Mouse (Mus musculus) embryonic facial prominence, embryonic 11.5 days (tissue): ENCODE measurements around the gene Adamts17. TPM values are rescaled to one million over a fixed set of nuclear protein-coding genes. Genes with fewer than 3 reads are reported as not detected.

Source experiments
- ATAC-seq: fragments of 200-750 bp; cut with Nextera tagmentation; replicated peaks from 2 replicates; pipeline ENCODE4 v1.8.0; 2017; ENCODE audit warnings: low read depth; ENCODE audit not compliant: insufficient number of reproducible peaks, low FRiP score, low TSS enrichment
- DNase-seq: peaks from one replicate; pipeline ENCODE4 v3.0.0-alpha.2; 2015; ENCODE audit warnings: low spot score
- H3K27ac ChIP-seq: fragments of 300-500 bp; sonication (generic); replicated peaks from 2 replicates; pipeline ENCODE4 v1.5.1; 2014; ENCODE audit warnings: mild to moderate bottlenecking, low read depth, low read length, control low read depth
- H3K27me3 ChIP-seq: fragments of 300-500 bp; sonication (generic); 2 replicates; pipeline ENCODE4 v1.6.1; 2014; ENCODE audit warnings: mild to moderate bottlenecking, low read length, moderate library complexity, mixed read lengths; ENCODE audit not compliant: control insufficient read depth, insufficient read depth
- H3K36me3 ChIP-seq: fragments of 300-500 bp; sonication (generic); replicated peaks from 2 replicates; pipeline ENCODE4 v1.6.1; 2014; ENCODE audit warnings: low read depth, mild to moderate bottlenecking, low read length, moderate library complexity, mixed read lengths; ENCODE audit not compliant: control insufficient read depth, insufficient read depth
- H3K4me1 ChIP-seq: fragments of 300-500 bp; sonication (generic); 2 replicates; pipeline ENCODE4 v1.6.1; 2014; ENCODE audit warnings: low read length, mixed read lengths; ENCODE audit not compliant: control insufficient read depth, insufficient read depth
- H3K4me2 ChIP-seq: fragments of 300-500 bp; sonication (generic); 2 replicates; pipeline ENCODE4 v1.6.1; 2014; ENCODE audit warnings: low read depth, mild to moderate bottlenecking, control low read depth, low read length, moderate library complexity
- H3K4me3 ChIP-seq: fragments of 300-500 bp; sonication (generic); 2 replicates; pipeline ENCODE4 v1.5.1; 2014; ENCODE audit warnings: low read depth, low read length, control low read depth
- H3K9ac ChIP-seq: fragments of 300-500 bp; sonication (generic); replicated peaks from 2 replicates; pipeline ENCODE4 v1.6.1; 2014; ENCODE audit warnings: mild to moderate bottlenecking, control low read depth, low read length
- H3K9me3 ChIP-seq: fragments of 300-500 bp; sonication (generic); replicated peaks from 2 replicates; pipeline ENCODE4 v1.6.1; 2016; ENCODE audit warnings: mild to moderate bottlenecking, low read length, inconsistent platforms, mixed read lengths; ENCODE audit not compliant: control insufficient read depth
- WGBS: fragments of 180-500 bp; shearing (Covaris S2); extraction: QIAGEN DNeasy Blood & Tissue Kit; methylation state at CpG from one replicate; pipeline ENCODE4 v1.1.7; 2014; 5-methylcytosine and 5-hydroxymethylcytosine counted together
- polyA plus RNA-seq: library from polyadenylated mRNA; unstranded; fragments of >200 nt; fragmentation: Nextera tagmentation; extraction: Ambion mirVana; gene quantifications from 2 replicates; pipeline ENCODE4 v1.2.1, GENCODE M21; 2014

The Adamts17 gene
- polyA plus RNA-seq, 1 experiment from 2014 or later: 3.0 TPM

- Histone ChIP-seq H3K4me2 (no peak overlapping the region), H3K4me3 (no peak overlapping the region), H3K4me1 (no peaks in the 10 kb centered on the region), H3K27me3 (no peaks in the 10 kb centered on the region), H3K9me3 (no peaks in the 10 kb centered on the region), H3K36me3 (no peaks in the 10 kb centered on the region), H3K9ac (no peak overlapping the region), H3K27ac (no peak overlapping the region)
- 51% methylated on average over 5 of the region's 5 CpGs for WGBS
- ATAC-seq (no peak), DNase-seq (no peak)
These were observed 35.7 kb upstream of the Adamts17 start for GRCm38 (mm10) chr7:66803798-66804197.

DNA sequence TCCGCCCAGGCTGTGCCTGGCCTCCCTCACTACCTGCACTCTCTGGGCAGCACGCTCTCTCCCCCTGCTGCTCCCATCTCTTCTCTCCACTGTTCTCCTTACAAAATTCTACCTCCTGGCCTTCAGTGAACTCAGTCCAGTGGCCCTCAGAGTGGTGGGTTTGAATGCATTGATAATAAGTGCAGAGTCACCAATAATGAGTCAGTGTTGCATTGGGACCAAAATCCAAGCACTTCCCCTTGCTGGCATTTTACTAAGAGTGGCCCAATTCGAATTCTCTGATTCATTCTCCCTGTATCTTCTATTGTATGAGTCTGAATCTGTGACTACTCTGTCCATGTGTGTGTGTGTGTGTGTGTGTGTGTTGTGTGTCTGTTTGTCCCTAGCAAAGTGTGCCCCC, 32.7 kb upstream of the Adamts17 start:
- DNase-seq (no peak), ATAC-seq (no peak)
- no peaks in the 10 kb centered on the region for H3K9me3 ChIP-seq
- H3K36me3 ChIP-seq: no peaks in the 10 kb centered on the region
- no peak overlapping the region for H3K4me3 ChIP-seq
- no peak overlapping the region for H3K4me2 ChIP-seq
- H3K27ac ChIP-seq: no peak overlapping the region
- H3K9ac ChIP-seq: no peak overlapping the region
- no peaks in the 10 kb centered on the region for H3K27me3 ChIP-seq
- no peaks in the 10 kb centered on the region for H3K4me1 ChIP-seq
- WGBS: 75% methylated on average over 3 of the region's 3 CpGs

DNA sequence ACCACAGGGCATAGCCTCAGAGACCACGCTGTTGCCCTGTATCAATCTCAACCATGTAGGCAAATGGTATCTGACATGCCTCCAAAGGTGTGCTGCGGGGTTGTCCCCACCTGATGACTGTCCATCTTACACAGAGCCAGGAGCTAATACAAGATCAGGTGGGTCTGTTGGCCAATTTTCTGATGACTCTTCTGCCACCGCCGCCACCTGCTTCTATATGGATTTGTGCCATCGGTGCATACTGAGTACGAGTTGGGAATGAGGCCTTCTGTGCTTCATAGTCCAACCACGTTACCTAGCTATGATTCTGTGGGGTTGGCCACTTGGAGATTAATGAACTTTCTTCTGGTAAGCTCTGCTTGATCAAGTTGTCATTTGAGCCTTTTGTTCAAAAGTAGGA, 29.1 kb upstream of the Adamts17 start:
- no peak for DNase-seq

DNA sequence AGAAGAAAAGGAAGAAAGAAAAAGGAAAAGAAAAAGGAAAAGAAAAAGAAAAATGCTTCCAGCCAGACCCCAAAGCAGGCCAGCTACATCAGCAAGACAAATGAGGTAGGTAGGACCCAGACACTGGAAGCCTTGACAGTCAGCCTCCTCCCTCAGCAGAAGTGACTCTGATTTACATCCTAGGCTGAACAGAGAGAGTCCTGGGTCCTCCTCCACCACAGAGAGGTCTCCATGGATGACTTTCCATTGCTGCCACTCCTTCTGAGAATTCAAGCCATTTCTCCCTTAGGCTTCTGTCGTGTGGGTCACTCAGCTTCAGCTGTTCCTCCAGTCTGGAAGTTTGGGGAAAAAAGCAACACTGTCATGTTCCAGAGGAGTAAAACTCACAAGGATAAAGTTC, 28.2 kb upstream of the Adamts17 start:
- Histone ChIP-seq H3K9me3 (no peaks in the 10 kb centered on the region), H3K27me3 (no peaks in the 10 kb centered on the region), H3K9ac (no peak overlapping the region), H3K4me2 (no peak overlapping the region), H3K27ac (no peak overlapping the region), H3K36me3 (no peaks in the 10 kb centered on the region), H3K4me3 (no peak overlapping the region), H3K4me1 (no peaks in the 10 kb centered on the region)
- WGBS: 86% methylated on average over 1 of the region's 1 CpGs
- DNase-seq (no peak), ATAC-seq (no peak)

More for the DNA sequence above, 29.1 kb upstream of the Adamts17 start:
- Histone ChIP-seq H3K4me3 (no peak overlapping the region), H3K4me2 (no peak overlapping the region), H3K36me3 (no peaks in the 10 kb centered on the region), H3K9ac (no peak overlapping the region), H3K27ac (no peak overlapping the region), H3K4me1 (no peaks in the 10 kb centered on the region), H3K27me3 (no peaks in the 10 kb centered on the region), H3K9me3 (no peaks in the 10 kb centered on the region)
- 91% methylated on average over 7 of the region's 7 CpGs for WGBS
- ATAC-seq: no peak

DNA sequence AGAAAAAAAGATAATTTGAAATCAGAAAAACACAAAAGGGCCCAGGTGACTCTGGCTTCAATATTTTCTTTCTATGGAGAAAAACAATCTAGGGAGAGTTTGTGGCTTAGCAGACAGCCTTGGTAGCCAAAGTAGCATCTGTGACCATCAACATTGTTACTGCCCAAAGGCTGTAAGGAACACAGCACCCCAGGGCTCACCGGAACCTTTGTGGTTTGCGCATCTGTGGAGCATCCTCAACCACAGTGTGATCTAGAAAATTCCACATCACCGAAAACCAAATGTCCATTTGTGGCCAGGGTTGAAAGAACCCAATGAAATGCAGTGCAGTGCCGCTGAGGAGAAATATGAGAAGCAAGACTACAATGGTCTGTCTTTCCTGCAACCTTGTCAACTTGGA, 27.2 kb upstream of the Adamts17 start:
- no peak overlapping the region for H3K4me3 ChIP-seq
- DNase-seq (no peak), ATAC-seq (no peak)
- 90% methylated on average over 4 of the region's 4 CpGs for WGBS
- no peaks in the 10 kb centered on the region for H3K4me1 ChIP-seq
- no peaks in the 10 kb centered on the region for H3K9me3 ChIP-seq
- no peak overlapping the region for H3K4me2 ChIP-seq
- no peaks in the 10 kb centered on the region for H3K27me3 ChIP-seq
- H3K36me3 ChIP-seq: no peaks in the 10 kb centered on the region
- H3K9ac ChIP-seq: no peak overlapping the region
- no peak overlapping the region for H3K27ac ChIP-seq

GRCm38 (mm10) chr7:66812737-66813136, 26.8 kb upstream of the Adamts17 start:
- Histone ChIP-seq H3K27ac (no peak overlapping the region), H3K9ac (no peak overlapping the region), H3K9me3 (no peaks in the 10 kb centered on the region), H3K4me3 (no peak overlapping the region), H3K27me3 (no peaks in the 10 kb centered on the region), H3K36me3 (no peaks in the 10 kb centered on the region), H3K4me2 (no peak overlapping the region), H3K4me1 (no peaks in the 10 kb centered on the region)
- WGBS: 77% methylated on average over 9 of the region's 9 CpGs
- ATAC-seq (no peak), DNase-seq (no peak)

- Histone ChIP-seq H3K4me1 (no peaks in the 10 kb centered on the region), H3K4me3 (no peak overlapping the region), H3K9ac (no peak overlapping the region), H3K4me2 (no peak overlapping the region), H3K27ac (no peak overlapping the region), H3K36me3 (no peaks in the 10 kb centered on the region), H3K27me3 (no peaks in the 10 kb centered on the region), H3K9me3 (no peaks in the 10 kb centered on the region)
- DNase-seq (no peak), ATAC-seq (no peak)
- 73% methylated on average over 1 of the region's 1 CpGs for WGBS
These were observed 26.4 kb upstream of the Adamts17 start for GRCm38 (mm10) chr7:66813172-66813571.

DNA sequence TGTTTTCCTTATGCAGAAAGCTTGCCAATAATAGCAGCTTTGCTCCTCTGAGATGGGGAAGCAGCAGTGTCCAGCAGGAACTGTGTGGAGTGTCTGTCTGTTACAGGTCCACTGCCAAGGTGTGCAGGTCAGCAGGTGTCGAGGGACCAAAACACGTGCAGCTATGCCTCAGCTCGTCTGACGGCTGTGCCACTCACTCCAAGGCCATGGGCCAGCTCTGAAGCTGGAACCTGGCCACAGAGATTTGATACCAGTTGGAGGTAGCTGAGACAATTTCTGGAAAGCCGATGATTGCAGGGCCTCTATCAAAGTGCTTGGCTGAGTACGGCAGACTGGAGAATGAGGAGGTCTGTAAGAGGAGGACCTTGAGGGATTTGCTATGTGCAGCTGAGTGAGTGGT, 24.0 kb upstream of the Adamts17 start:
- ATAC-seq: no peak
- 87% methylated on average over 6 of the region's 6 CpGs for WGBS

More for the DNA sequence above, 24.0 kb upstream of the Adamts17 start:
- no peak for DNase-seq
- Histone ChIP-seq H3K36me3 (no peaks in the 10 kb centered on the region), H3K4me3 (no peak overlapping the region), H3K4me2 (no peak overlapping the region), H3K4me1 (no peaks in the 10 kb centered on the region), H3K9me3 (no peaks in the 10 kb centered on the region), H3K27ac (no peak overlapping the region), H3K9ac (no peak overlapping the region), H3K27me3 (no peaks in the 10 kb centered on the region)
